Mouse (Mus musculus): ENCODE measurements around the gene Uggt1.
A peak's percentile ranks its signal among the peaks of the same experiment; 100 is the strongest.

Uggt1 gene

GRCm38 (mm10) chr1:36244058-36244827 is at the start of gene Uggt1:
Gene Uggt1, minus strand, starts transcription at chr1:36244720.
- DNase-seq (ENCODE audit: extremely low spot score, low spot score): peak; percentile 94

GRCm38 (mm10) chr1:36293470-36293869 is 49.0 kb upstream of the Uggt1 start:
- DNase-seq (ENCODE audit: extremely low spot score, low spot score): no peak

GRCm38 (mm10) chr1:36281849-36282248 is 37.3 kb upstream of the Uggt1 start:
- DNase-seq (ENCODE audit: extremely low spot score, low spot score): no peak

- no peak for DNase-seq (ENCODE audit: extremely low spot score, low spot score)
Observed at GRCm38 (mm10) chr1:36280938-36281337, 36.4 kb upstream of the Uggt1 start.

DNA sequence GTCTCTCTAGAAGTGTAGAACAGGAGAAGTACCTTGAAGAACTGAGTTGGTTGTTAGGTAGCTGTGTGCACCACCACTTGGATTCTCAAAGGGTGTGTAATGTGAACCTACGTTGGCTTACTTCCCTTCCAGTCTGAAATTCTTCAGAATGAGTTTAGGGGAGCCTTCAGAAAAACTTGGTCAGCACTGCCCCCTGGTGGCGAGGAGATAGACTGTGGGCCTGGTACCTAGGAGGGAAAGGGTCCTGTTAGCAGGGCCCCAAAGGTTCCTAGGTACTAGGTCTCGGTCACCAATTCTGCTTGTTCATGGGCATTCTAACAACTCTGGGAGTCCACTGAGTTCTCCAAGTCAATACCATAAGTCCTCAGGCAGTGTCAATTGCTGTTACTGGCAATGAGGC is 34.7 kb upstream of the Uggt1 start:
- DNase-seq (ENCODE audit: extremely low spot score, low spot score): peak; percentile 76

DNA sequence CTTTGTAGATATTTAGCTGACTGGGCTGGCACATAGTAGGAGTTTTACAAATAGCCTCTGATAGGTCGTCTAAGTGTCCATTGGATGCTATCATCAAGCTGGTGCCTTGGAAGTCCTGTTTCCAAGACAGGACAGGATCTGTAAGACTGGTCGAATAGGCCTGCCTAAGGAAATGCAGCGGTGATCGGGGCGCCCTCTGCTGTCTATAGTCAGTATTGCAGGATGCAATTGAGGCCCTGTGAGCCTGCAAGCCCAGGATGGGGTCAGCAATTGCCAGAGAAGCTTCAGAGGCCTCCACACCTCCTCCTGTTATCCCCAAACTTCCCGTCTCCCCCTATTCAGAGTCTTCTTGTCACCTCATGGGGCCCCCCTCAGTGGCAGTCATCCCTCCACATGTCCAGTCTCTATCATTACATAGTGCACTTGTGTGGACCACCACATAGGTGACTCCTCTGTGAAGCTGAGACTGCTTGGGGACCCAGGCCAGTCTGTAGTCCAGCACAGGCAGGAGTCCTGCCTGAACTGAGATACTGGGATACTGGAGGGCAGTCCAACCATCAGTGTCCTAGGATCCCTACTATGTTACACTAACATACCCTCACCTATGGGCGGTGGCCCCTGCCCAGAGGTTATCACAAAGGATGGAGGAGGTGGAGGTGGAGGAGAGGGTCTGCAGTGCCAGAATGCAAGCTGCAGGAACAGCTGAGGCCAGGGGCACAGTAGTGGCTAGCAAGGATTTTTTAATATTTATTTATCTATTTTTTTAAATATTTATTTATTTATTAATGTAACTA is 32.9 kb upstream of the Uggt1 start:
- DNase-seq (ENCODE audit: extremely low spot score, low spot score): peak; percentile 88

DNA sequence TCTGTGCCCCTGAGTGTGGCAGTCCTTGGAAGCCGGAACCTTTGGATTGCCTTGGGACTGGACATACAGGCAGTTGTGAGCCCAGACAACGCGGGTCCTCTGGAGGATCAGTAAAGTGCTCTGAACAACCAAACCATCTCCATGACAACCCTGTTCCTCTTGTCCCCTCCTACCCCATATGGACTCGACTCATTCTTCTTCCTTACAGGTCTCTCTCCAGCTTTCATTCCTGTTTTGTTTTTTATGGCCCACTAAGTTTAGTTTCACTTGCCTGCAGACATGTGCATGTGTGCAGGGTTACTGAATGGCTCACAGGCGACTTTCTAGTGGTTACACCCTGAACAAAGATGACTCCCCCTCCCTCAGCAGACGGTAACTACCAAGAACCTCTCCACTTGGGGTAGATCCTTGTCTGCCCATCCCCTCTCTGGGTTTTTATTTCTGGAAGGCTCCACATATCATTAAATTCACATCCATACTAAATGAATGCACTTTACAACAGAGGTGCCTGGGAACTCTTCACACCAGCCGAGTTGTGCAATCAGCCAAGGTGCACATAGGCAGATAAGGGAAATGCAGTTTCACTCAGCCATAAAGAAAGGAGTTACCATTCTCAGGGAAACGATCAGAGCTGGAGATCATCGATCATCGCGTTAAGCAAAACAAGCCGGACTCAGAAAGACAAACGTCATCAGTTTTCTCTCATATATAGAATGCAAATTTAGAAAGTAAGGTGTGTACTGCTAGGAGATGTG is 31.3 kb upstream of the Uggt1 start:
- no peak for DNase-seq (ENCODE audit: extremely low spot score, low spot score)

DNA sequence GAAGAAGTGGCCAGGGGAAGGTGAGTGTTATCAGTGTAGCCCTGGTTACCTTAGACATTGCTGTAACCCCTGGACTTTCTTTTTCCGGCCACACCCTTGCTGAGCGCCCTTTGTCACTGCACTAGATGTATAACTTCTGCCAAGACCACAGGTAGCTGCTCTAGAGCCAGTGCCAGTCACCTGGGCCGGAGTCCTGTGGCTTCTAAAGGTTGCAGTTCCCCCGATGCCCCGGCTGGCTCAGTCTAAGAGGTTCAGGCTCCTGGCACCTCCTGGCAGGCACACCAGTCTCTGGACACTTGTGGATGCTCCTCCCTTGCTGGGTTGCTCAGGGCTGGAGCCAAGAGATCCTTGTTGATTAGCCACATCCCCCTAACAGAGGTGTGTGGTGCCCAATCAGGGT is 29.9 kb upstream of the Uggt1 start, which contains the start of gene Neurl3:
Gene Neurl3 (minus strand): TSS at position 225 of the 400 bp plus-strand sequence.
- DNase-seq (ENCODE audit: extremely low spot score, low spot score): no peak

DNA sequence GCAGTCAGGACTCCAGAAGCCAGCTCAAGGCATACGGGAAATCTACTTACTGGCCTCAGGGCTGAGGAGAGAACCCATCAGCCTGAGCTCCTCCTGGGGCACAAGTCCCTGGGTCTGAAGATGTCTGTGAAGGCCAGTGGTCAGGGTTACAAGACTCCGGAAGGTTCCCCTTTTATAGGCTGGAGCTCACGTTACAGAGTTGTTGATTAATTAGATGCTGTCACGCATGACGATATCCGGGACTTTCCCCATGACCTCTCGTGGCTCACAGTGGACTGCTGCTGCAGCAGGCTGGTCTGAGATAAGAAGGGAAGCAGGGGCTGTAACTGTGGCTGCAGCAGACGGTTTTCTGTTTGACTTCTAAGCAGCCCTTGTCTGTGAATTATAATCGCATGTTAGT is 28.8 kb upstream of the Uggt1 start:
- peak; percentile 31 for DNase-seq (ENCODE audit: extremely low spot score, low spot score)

- DNase-seq (ENCODE audit: extremely low spot score, low spot score): no peak
Observed at GRCm38 (mm10) chr1:36272546-36272945, 28.0 kb upstream of the Uggt1 start.

DNA sequence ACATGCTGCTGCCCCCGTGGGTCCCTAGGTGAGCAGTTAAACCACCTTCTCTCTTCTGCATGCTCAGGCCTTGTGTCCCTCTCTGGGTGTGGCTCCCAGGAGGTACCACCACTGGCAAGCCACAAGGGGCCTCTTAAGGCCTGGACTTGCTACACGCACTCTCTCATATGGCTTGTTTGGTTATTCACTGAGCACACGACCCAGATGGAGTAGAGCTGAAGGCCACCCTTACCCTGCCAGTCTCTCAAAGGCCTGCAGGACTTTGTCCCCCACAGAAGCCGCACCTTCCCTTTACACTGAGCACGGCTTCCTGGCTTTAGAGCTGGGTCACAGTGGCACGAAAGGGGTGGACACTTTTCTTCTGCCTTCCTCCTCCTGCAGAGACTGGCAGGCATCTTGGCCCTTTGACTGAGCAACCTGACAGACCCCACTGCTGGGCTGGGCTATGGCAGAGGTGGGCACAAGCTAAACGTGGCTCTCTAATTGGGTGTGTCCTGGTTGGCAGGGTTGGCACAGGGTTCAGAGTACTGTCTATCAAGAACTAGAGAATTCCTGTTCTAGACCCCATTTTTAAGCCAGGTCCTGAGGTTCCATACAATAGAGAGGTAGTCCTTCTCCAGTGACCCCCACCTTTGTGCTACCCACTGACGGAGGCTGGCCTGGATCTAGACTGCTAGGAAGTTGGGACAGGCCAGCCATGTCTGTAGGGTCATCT is 27.2 kb upstream of the Uggt1 start:
- DNase-seq (ENCODE audit: extremely low spot score, low spot score): no peak

GRCm38 (mm10) chr1:36270666-36271065 is 26.1 kb upstream of the Uggt1 start:
- peak; percentile 31 for DNase-seq (ENCODE audit: extremely low spot score, low spot score)

DNA sequence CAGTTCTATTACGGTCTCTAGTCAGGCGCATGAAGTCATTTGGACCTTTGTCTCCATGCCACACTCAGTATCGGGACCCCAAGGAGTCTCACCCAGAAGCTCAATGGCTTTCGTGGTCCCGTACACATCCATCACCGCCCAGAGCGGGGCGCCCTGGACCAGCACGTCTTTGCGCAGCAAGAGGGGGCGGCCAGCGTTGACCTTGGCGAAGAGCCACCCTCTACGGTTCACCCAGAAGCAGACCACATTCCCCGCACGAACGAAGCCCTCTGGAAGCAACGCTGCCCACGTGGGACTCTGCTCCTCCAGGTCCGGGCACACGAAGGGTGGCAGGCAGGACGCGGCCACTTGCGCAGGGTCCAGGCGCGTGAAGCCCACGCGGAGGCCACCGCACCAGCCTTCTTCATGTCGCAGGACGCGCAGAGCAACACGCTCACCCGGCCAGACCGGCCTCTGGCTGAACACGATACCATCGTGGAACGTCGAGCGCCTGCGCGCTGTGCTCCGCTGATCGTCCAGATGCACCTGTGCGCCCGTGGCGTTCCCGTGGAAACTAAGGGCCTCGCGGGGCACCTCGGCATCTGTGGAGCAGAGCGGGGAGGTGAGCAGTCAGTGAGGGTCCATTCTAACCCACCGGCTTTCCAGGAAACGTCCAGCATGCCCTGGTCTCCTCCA is 24.7 kb upstream of the Uggt1 start:
- DNase-seq (ENCODE audit: extremely low spot score, low spot score): no peak

DNA sequence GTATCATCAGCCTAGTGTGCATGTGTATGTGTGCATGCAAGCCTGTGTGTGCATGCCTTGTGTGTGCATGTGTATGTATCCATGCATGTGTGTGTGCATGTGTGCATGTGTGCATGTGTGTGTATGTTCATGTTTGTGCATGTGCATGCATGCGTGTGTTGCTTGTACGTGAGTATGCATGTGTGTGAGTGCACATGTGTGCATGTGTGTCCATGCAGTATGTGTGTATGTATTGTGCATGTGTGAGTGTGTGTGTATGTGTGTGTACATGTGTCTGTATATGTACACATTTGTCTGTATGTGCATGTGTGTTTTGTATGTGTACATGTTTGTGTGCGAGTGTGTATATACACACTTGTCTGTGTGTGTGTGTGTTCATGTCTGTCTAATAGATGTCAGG is 23.1 kb upstream of the Uggt1 start:
- DNase-seq (ENCODE audit: extremely low spot score, low spot score): no peak

DNA sequence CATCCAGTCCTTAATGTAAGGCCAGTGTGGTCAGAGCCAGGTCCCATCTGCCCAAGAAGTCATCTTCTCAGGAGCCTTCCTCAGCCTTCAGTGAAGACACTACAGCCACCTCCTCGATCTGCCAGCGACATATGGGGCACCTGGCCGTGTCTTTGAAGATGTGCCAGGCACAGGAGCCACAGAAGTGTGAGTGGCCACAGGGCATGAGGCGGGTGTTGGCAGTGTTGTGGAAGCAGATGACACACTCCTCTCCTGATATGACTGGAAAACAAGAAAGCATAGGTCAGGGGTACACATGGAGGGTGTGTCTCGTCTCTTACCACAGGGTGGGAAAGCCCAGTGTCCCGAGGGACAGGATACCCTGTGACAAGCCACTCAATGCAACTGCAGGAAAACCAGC is 21.8 kb upstream of the Uggt1 start:
- DNase-seq (ENCODE audit: extremely low spot score, low spot score): no peak

- DNase-seq (ENCODE audit: extremely low spot score, low spot score): no peak
Observed at GRCm38 (mm10) chr1:36263833-36264488, 19.4 kb upstream of the Uggt1 start.

GRCm38 (mm10) chr1:36261708-36262504 is 17.4 kb upstream of the Uggt1 start:
- DNase-seq (ENCODE audit: extremely low spot score, low spot score): no peak

GRCm38 (mm10) chr1:36260418-36260817 is 15.9 kb upstream of the Uggt1 start:
- no peak for DNase-seq (ENCODE audit: extremely low spot score, low spot score)

GRCm38 (mm10) chr1:36259281-36259680 is 14.8 kb upstream of the Uggt1 start:
- no peak for DNase-seq (ENCODE audit: extremely low spot score, low spot score)

Data from neural tube, embryonic 10.5 days (tissue).